8 mouse cellular contexts compared by ENCODE assay signal in genomic region chr15:80255646-80256121, GRCm38 (mm10). TPM values are rescaled to one million over a fixed set of nuclear protein-coding genes. Genes with fewer than 3 reads are reported as not detected.
DNase-seq lines count a peak whose midpoint lies in the region; ATAC-seq and TF ChIP-seq lines count a peak whose summit lies in the region.

No protein-coding gene starts in this region.

- TF ChIP-seq CTCF in cortical plate, adult 2 months (IDR thresholded peaks at IDR 0.05; ENCODE audit: extremely low read depth, insufficient read depth, low read length): no peak

- H3K9me3 ChIP-seq in limb, embryonic 14.5 days (ENCODE audit: control insufficient read depth, low read length): no peaks in the 10 kb centered on the region
- H3K9me3 ChIP-seq in midbrain, embryonic 15.5 days: no peaks in the 10 kb centered on the region

- ATAC-seq in limb, embryonic 14.5 days (ENCODE audit: low FRiP score, low read depth): peak; percentile 27
- peak; percentile 22 for ATAC-seq in midbrain, embryonic 15.5 days (replicated peaks)

- H3K27me3 ChIP-seq in limb, embryonic 14.5 days (ENCODE audit: control insufficient read depth, insufficient read depth, low read length): no peaks in the 10 kb centered on the region
- no peaks in the 10 kb centered on the region for H3K27me3 ChIP-seq in midbrain, embryonic 15.5 days (replicated peaks)

- WGBS in limb, embryonic 14.5 days: 5% methylated on average over 37 of the region's 51 CpGs
- under 1% methylated on average over 51 of the region's 51 CpGs for WGBS in midbrain, embryonic 15.5 days

- intact Hi-C loops in gastrocnemius, postnatal 14 days (cut with DNase I; ENCODE audit: low total_unique reads): no loop called here

- H3K36me3 ChIP-seq in limb, embryonic 14.5 days (ENCODE audit: control insufficient read depth, insufficient read depth, low read length): peaks cover 58% of the 10 kb centered on the region
- H3K36me3 ChIP-seq in midbrain, embryonic 15.5 days (replicated peaks): peaks cover 32% of the 10 kb centered on the region

- H3K9ac ChIP-seq in limb, embryonic 14.5 days (ENCODE audit: low read depth, low read length, severe bottlenecking): peak overlapping the region; percentile 99
- peak overlapping the region; percentile 96 for H3K9ac ChIP-seq in midbrain, embryonic 15.5 days

- peak; percentile 75 for DNase-seq in layer of hippocampus, adult 11-12 months (ENCODE audit: low spot score)
- DNase-seq in layer of hippocampus, postnatal 14 days (ENCODE audit: low spot score in 2 of 2): no peak
- peak; percentile 91 for DNase-seq in gastrocnemius, postnatal 14 days
- peak; percentile 85 for DNase-seq in induced T-regulatory cell, adult 2 months (ENCODE audit: low read depth)
- peak; percentile 84 for DNase-seq in limb, embryonic 14.5 days (ENCODE audit: low spot score)
- DNase-seq in spleen, adult 18-20 months: peak; percentile 72 to 76

- peak overlapping the region; percentile 91 for H3K4me2 ChIP-seq in limb, embryonic 14.5 days (replicated peaks; ENCODE audit: low read depth, low read length, severe bottlenecking)
- peak overlapping the region; percentile 94 for H3K4me2 ChIP-seq in midbrain, embryonic 15.5 days

- no peaks in the 10 kb centered on the region; the same call in 1 of the 2 replicates for H3K4me1 ChIP-seq in cortical plate, adult 2 months (ENCODE audit: control insufficient read depth, insufficient read depth, low read length)
- peaks cover 30% of the 10 kb centered on the region for H3K4me1 ChIP-seq in limb, embryonic 14.5 days (ENCODE audit: control insufficient read depth, insufficient read depth, low read length)
- H3K4me1 ChIP-seq in midbrain, embryonic 15.5 days: peaks cover 41% of the 10 kb centered on the region

- no peak for TF ChIP-seq POLR2A in cortical plate, adult 2 months (IDR thresholded peaks at IDR 0.05; ENCODE audit: extremely low read depth, insufficient read depth, low read length)
- TF ChIP-seq POLR2A in limb, embryonic 14.5 days (IDR thresholded peaks at IDR 0.05; ENCODE audit: borderline replicate concordance, extremely low read depth, insufficient read depth, insufficient read length): no peak

- peak overlapping the region; percentile 80 for H3K4me3 ChIP-seq in cortical plate, adult 2 months (ENCODE audit: insufficient read depth, low read length)
- H3K4me3 ChIP-seq in limb, embryonic 14.5 days (replicated peaks; ENCODE audit: low read length): peak overlapping the region; percentile 97
- peak overlapping the region; percentile 80 for H3K4me3 ChIP-seq in midbrain, embryonic 15.5 days

- H3K27ac ChIP-seq in cortical plate, adult 2 months (ENCODE audit: insufficient read depth, low read length): peak overlapping the region; percentile 99
- H3K27ac ChIP-seq in limb, embryonic 14.5 days (replicated peaks; ENCODE audit: low read depth, low read length): peak overlapping the region; percentile 96
- H3K27ac ChIP-seq in midbrain, embryonic 15.5 days: peak overlapping the region; percentile 100

RNA-seq across cellular contexts. Expression of gene Atf4, which starts 0.7 kb away (rescaled TPM):
- total RNA-seq in layer of hippocampus, postnatal 14 days (2021): 10 to 100 TPM; 96.2 to 96.4 TPM
- polyA plus RNA-seq in cortical plate, adult 2 months (2012; rRNA removed): 178 and 198 TPM in 2 replicates
- total RNA-seq in gastrocnemius, postnatal 14 days (2021): 100 to 1,000 TPM; 101 to 102 TPM
- polyA plus RNA-seq in limb, embryonic 14.5 days (2012; rRNA removed): 319 and 398 TPM in 2 replicates
- polyA plus RNA-seq in limb, embryonic 14.5 days (2014; fragmentation: Nextera tagmentation; extraction: Ambion mirVana): 124 and 141 TPM in 2 replicates
- 120 and 121 TPM in 2 replicates for polyA plus RNA-seq in midbrain, embryonic 15.5 days (2015; fragmentation: Nextera tagmentation; extraction: Ambion mirVana)

RNA-seq across cellular contexts. Expression of gene Rps19bp1, which starts 8.4 kb away (rescaled TPM):
- total RNA-seq in layer of hippocampus, postnatal 14 days (2021): 10 to 100 TPM; 32.0 to 33.0 TPM
- polyA plus RNA-seq in cortical plate, adult 2 months (2012; rRNA removed): 41.5 and 42.3 TPM in 2 replicates
- 10 to 100 TPM; 15.8 to 17.7 TPM for total RNA-seq in gastrocnemius, postnatal 14 days (2021)
- polyA plus RNA-seq in limb, embryonic 14.5 days (2012; rRNA removed): 38.4 and 44.2 TPM in 2 replicates
- 61.1 and 66.0 TPM in 2 replicates for polyA plus RNA-seq in limb, embryonic 14.5 days (2014; fragmentation: Nextera tagmentation; extraction: Ambion mirVana)
- 69.2 and 75.5 TPM in 2 replicates for polyA plus RNA-seq in midbrain, embryonic 15.5 days (2015; fragmentation: Nextera tagmentation; extraction: Ambion mirVana)

RNA-seq across cellular contexts. Expression of gene AC140267.1, which starts 20.0 kb away (rescaled TPM):
- 10 to 100 TPM; 11.0 to 22.8 TPM for total RNA-seq in layer of hippocampus, postnatal 14 days (2021)
- not detected in 2 replicates for polyA plus RNA-seq in cortical plate, adult 2 months (2012; rRNA removed)
- total RNA-seq in gastrocnemius, postnatal 14 days (2021): 1 to 10 TPM; 2.2 to 6.2 TPM
- polyA plus RNA-seq in limb, embryonic 14.5 days (2012; rRNA removed): not detected in 2 replicates
- polyA plus RNA-seq in limb, embryonic 14.5 days (2014; fragmentation: Nextera tagmentation; extraction: Ambion mirVana): not detected in 2 replicates
- 2.3 TPM in 1 of 2 replicates, not detected in the other for polyA plus RNA-seq in midbrain, embryonic 15.5 days (2015; fragmentation: Nextera tagmentation; extraction: Ambion mirVana)

RNA-seq across cellular contexts. Expression of gene Mief1, which starts 21.9 kb away (rescaled TPM):
- 10 to 100 TPM; 35.4 to 36.2 TPM for total RNA-seq in layer of hippocampus, postnatal 14 days (2021)
- polyA plus RNA-seq in cortical plate, adult 2 months (2012; rRNA removed): 14.9 and 15.1 TPM in 2 replicates
- 10 to 100 TPM; 20.7 TPM for total RNA-seq in gastrocnemius, postnatal 14 days (2021)
- polyA plus RNA-seq in limb, embryonic 14.5 days (2012; rRNA removed): 13.3 and 14.0 TPM in 2 replicates
- 29.9 and 32.7 TPM in 2 replicates for polyA plus RNA-seq in limb, embryonic 14.5 days (2014; fragmentation: Nextera tagmentation; extraction: Ambion mirVana)
- polyA plus RNA-seq in midbrain, embryonic 15.5 days (2015; fragmentation: Nextera tagmentation; extraction: Ambion mirVana): 35.8 and 39.3 TPM in 2 replicates

RNA-seq across cellular contexts. Expression of gene Cacna1i, which starts 31.4 kb away (rescaled TPM):
- 10 to 100 TPM; 40.5 to 45.5 TPM for total RNA-seq in layer of hippocampus, postnatal 14 days (2021)
- polyA plus RNA-seq in cortical plate, adult 2 months (2012; rRNA removed): 32.0 and 36.5 TPM in 2 replicates
- under 1 TPM; 0.02 to 0.07 TPM for total RNA-seq in gastrocnemius, postnatal 14 days (2021)
- polyA plus RNA-seq in limb, embryonic 14.5 days (2012; rRNA removed): 0.12 and 0.34 TPM in 2 replicates
- 0.03 TPM in 1 of 2 replicates, not detected in the other for polyA plus RNA-seq in limb, embryonic 14.5 days (2014; fragmentation: Nextera tagmentation; extraction: Ambion mirVana)
- 1.1 and 1.8 TPM in 2 replicates for polyA plus RNA-seq in midbrain, embryonic 15.5 days (2015; fragmentation: Nextera tagmentation; extraction: Ambion mirVana)

Comparison
In these comparisons a context has a peak if more than half of its experiments do, and no peak if none do; other contexts are left out.
1. DNase-seq: peak in layer of hippocampus, adult 11-12 months (single experiment), gastrocnemius, postnatal 14 days (single experiment), induced T-regulatory cell, adult 2 months (single experiment), limb, embryonic 14.5 days (single experiment) and spleen, adult 18-20 months (2 of 2); none in layer of hippocampus, postnatal 14 days (0 of 2).
2. Peak in every context shown above with its lines, with median percentiles within 50 percentile points of each other: H3K27ac ChIP-seq and H3K4me3 ChIP-seq.